Mouse (Mus musculus): ENCODE measurements around the gene Gm9736. TPM values are rescaled to one million over a fixed set of nuclear protein-coding genes. Genes with fewer than 3 reads are reported as not detected.
"Not testable (repeated sequence)": the region's sequence is repeated elsewhere in the genome, so short reads cannot be mapped to it uniquely, and the experiment has no call there.

Gm9736 gene
- total RNA-seq, 4 experiments from 2014 or later, result not detected

- DNase-seq (ENCODE audit: low spot score in 2 of 2), result no peak
Observed at GRCm38 (mm10) chr10:77728280-77728679, 22.9 kb downstream of the Gm9736 start.

- no peak for DNase-seq (ENCODE audit: low spot score in 2 of 2)
Observed at GRCm38 (mm10) chr10:77726186-77726585, 25.0 kb downstream of the Gm9736 start, which contains the start of gene Gm10100. Gene Gm10100, plus strand, starts transcription at chr10:77726486.

GRCm38 (mm10) chr10:77724855-77725254 is 26.3 kb downstream of the Gm9736 start:
- no peak for DNase-seq (ENCODE audit: low spot score in 2 of 2)

- not testable (repeated sequence) for DNase-seq (ENCODE audit: low spot score in 2 of 2)
Observed at GRCm38 (mm10) chr10:77720299-77720698, 30.9 kb downstream of the Gm9736 start, which contains the start of gene Krtap12-1. Gene Krtap12-1, plus strand, starts transcription at chr10:77720599.

GRCm38 (mm10) chr10:77715507-77715906 is 35.6 kb downstream of the Gm9736 start, which contains the start of gene Gm10142:
Gene Gm10142, plus strand, starts transcription at chr10:77715807.
- no peak for DNase-seq (ENCODE audit: low spot score in 2 of 2)

GRCm38 (mm10) chr10:77713734-77714133 is 37.4 kb downstream of the Gm9736 start:
- DNase-seq (ENCODE audit: low spot score in 2 of 2), result no peak

- not testable (repeated sequence) for DNase-seq (ENCODE audit: low spot score in 2 of 2)
Observed at GRCm38 (mm10) chr10:77711157-77711556, 40.0 kb downstream of the Gm9736 start, which contains the start of gene Gm10024. Gene Gm10024, plus strand, starts transcription at chr10:77711457.

- no peak for DNase-seq (ENCODE audit: low spot score in 2 of 2)
Observed at GRCm38 (mm10) chr10:77709831-77710230, 41.3 kb downstream of the Gm9736 start.

- no peak for DNase-seq (ENCODE audit: low spot score in 2 of 2)
Observed at GRCm38 (mm10) chr10:77706326-77706725, 44.8 kb downstream of the Gm9736 start, which contains the start of gene Gm10272. Gene Gm10272, plus strand, starts transcription at chr10:77706626.

Other genes with a start within 250 kb of the Gm9736 start
- gene Fam207a, start 235.6 kb downstream of the Gm9736 start, total RNA-seq (2022), result 10 to 100 TPM; 30.5 to 39.0 (median 31.9) TPM
- 10 to 100 TPM in 2 of 4 experiments, 1 to 10 TPM in 2; 3.8 to 36.2 (median 15.3) TPM for gene Itgb2, start 221.1 kb downstream of the Gm9736 start, total RNA-seq (2022)
- 10 to 100 TPM; 79.3 to 96.1 (median 86.9) TPM for gene Pttg1ip, start 169.6 kb downstream of the Gm9736 start, total RNA-seq (2022)
- gene Sumo3, start 145.3 kb downstream of the Gm9736 start, total RNA-seq (2022), result 100 to 1,000 TPM; 144 to 152 (median 147) TPM
- 10 to 100 TPM in 3 of 4 experiments, 1 to 10 TPM in 1; 7.6 to 33.3 (median 12.1) TPM for gene Gm49325, start 145.2 kb downstream of the Gm9736 start, total RNA-seq (2022)
- 10 to 100 TPM; 64.2 to 89.9 (median 76.6) TPM for gene Ube2g2, start 129.1 kb downstream of the Gm9736 start, total RNA-seq (2022)
- not detected for gene Tspear, start 64.8 kb downstream of the Gm9736 start, total RNA-seq (2022)
- gene Gm19402, start 60.6 kb downstream of the Gm9736 start, total RNA-seq (2022), result not detected
- not detected for gene Gm9508, start 54.1 kb downstream of the Gm9736 start, total RNA-seq (2022)
- gene Gm10272, start 44.7 kb downstream of the Gm9736 start, total RNA-seq (2022), result not detected
- gene Gm10024, start 39.9 kb downstream of the Gm9736 start, total RNA-seq (2022), result not detected
- not detected for gene Gm10142, start 35.5 kb downstream of the Gm9736 start, total RNA-seq (2022)
- gene Krtap12-1, start 30.8 kb downstream of the Gm9736 start, total RNA-seq (2022), result not detected
- not detected for gene Gm10100, start 24.9 kb downstream of the Gm9736 start, total RNA-seq (2022)
- gene Gm18596, start 8.7 kb downstream of the Gm9736 start, total RNA-seq (2022), result not detected
- not detected for gene Gm3233, start 8.3 kb upstream of the Gm9736 start, total RNA-seq (2022)
- gene Gm3238, start 20.0 kb upstream of the Gm9736 start, total RNA-seq (2022), result not detected
- gene Gm7138, start 25.6 kb upstream of the Gm9736 start, total RNA-seq (2022), result not detected
- not detected for gene Gm3250, start 31.2 kb upstream of the Gm9736 start, total RNA-seq (2022)
- not detected for gene Gm7137, start 36.8 kb upstream of the Gm9736 start, total RNA-seq (2022)
- gene Gm9639, start 43.7 kb upstream of the Gm9736 start, total RNA-seq (2022), result not detected
- not detected for gene Gm19668, start 47.8 kb upstream of the Gm9736 start, total RNA-seq (2022)
- not detected for gene Gm9507, start 60.5 kb upstream of the Gm9736 start, total RNA-seq (2022)
- gene Gm2696, start 63.3 kb upstream of the Gm9736 start, total RNA-seq (2022), result not detected
- gene Krtap10-4, start 75.7 kb upstream of the Gm9736 start, total RNA-seq (2022), result not detected
- not detected for gene Krtap10-10, start 84.6 kb upstream of the Gm9736 start, total RNA-seq (2022)
- gene Gm36176, start 95.4 kb upstream of the Gm9736 start, total RNA-seq (2022), result not detected
- not detected for gene Gm10318, start 101.5 kb upstream of the Gm9736 start, total RNA-seq (2022)
- not detected for gene Gm3285, start 110.6 kb upstream of the Gm9736 start, total RNA-seq (2022)
- gene Lrrc3, start 151.2 kb upstream of the Gm9736 start, total RNA-seq (2022), result 1 to 10 TPM; 4.5 to 7.7 (median 5.4) TPM
- gene Trpm2, start 219.2 kb upstream of the Gm9736 start, total RNA-seq (2022), result 10 to 100 TPM; 43.0 to 47.6 (median 45.7) TPM
- gene 1810043G02Rik, start 227.2 kb upstream of the Gm9736 start, total RNA-seq (2022), result 10 to 100 TPM; 36.6 to 46.0 (median 40.5) TPM

Data from layer of hippocampus, adult 8-10 months (tissue).